Mouse (Mus musculus) mouse embryonic stem cell (cell line): ENCODE results near the gene Cabcoco1.

Source experiments
- in situ Hi-C, 2 experiments: fragments of 300-500 bp; cut with MboI; formaldehyde crosslinking; loops; 1 replicate in 1 of 2; 3 replicates in 1 of 2; pipeline ENCODE4 v1.14.3; 2019 to 2020; ENCODE audit warnings: low sequenced_read_pairs in 2 of 2, low pct_unique_long_range_greater_than_20kb in 1 of 2, mixed read lengths in 1 of 2; ENCODE audit not compliant: unreplicated experiment in 1 of 2

Cabcoco1 gene

DNA sequence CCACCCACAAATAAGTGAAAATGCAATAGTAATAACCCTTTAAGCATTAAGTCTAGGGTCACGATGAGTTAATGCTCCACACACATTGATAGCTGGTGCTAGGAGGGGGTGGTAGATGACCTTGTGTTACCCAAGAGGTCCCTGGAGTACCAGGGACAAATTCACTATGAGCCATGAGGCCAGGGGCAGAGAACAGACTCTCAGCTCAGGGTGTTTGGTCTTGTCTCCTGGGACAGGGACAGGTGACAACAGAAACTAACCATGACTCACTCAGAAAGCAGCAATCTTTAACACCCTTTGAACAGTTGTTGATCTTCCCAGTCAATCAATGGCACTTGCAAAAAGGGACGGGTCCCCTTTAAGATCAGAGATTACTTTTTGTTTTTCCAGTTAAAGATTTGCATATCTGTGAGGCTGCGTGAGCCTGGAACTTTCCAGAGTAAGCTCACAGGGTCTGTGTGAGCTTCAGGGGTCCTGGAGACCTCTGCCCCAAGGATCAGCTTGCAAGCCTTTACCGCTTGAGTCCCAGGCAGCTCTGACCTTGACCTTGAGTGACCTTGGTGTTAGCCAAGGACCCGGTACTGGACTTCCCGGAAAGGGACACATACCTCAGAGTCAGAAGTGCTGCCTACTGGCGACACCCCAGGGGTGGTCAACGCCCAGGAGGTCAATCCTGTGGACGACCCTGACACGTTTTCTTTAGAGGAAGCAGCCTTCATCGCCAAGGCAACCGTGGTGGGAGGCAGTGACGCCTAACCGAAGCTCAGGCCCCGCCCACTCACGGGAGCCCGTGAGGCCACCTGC is at the start of gene Cabcoco1:
Gene Cabcoco1, minus strand, starts transcription at position 758 of the 804 bp plus-strand sequence.
- in situ Hi-C loops = no loop called here

DNA sequence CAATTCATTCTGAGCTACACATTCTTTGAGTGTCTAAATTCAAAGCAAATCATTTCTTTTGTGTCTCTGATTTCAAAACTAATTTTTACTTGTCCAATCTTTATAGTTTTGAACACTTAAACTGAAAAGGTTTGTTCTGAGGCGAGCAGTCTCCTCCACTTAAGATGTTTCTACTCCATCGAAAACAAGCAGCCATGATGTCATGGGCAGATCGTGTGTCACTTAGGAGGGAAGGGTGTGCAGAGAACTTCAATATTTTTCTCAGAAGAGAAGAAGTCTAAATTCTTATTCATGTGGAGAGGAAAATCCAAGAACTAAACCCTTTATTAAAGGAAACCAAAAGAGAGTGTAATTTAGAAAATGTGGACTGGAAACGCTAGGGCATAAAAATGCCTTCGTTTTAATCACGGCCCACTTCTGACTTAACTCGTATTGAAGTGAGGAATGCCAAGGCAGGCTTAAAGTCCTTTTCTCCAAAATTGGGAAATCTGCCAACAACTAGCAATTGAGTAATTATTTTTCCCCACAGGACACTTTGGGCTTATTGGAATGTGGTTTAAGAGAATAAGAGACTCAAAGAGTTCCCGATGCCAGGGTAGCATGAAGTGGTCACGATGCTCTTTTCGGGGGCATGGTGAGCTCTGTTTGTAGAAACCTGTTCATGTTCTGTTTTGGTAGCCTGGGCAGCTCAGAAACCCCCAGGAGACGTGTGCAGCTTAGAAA is 48.0 kb upstream of the Cabcoco1 start:
- in situ Hi-C loops = no loop called here

DNA sequence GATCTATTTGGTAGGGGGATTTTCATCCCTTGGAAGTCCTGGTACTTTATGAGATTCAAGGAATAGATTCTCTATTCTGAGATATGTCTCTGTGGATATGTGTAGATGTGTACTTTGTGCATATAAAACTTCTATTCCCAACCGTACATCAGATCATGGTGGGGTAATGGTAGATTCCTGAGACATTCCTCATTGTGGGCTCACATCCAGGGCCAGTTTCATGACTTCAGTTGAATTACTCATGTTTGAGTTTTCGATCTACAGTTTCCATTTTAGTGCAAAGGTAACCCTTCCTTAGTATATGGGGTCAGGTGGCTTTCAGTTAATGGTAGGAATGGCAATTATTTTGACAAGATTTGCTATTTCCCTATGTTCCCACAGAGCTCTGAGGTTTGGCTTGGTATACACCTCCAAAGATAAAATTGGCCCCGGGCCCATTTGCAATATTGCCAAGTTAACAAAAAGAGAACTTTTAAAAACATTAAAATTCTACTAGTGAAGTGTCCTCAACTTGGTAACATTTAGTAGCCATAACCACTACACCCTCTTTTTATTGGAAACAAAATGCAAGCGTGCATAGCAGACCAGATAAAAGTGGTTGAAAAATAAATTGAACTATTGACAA is 45.8 kb upstream of the Cabcoco1 start:
- in situ Hi-C loops = no loop called here

DNA sequence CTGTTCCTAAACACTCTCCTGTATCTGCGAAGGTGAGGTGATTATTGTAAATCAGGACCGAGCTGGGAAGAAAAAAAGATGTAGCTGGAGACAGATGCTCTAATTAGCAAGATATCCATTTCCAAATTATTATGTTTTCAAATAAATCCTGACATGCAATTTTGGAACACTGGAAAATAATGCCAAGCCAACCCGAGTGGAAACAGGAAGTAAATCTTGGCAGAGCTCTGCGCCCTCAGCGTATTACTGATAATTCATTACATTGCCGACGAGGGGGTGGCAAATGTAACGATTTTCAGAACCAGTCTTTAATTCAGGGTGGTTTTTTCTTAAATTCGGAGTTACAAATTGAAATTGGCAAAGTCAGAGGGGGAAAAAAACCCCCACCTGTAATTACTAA is 35.6 kb upstream of the Cabcoco1 start:
- in situ Hi-C loops = no loop called here

DNA sequence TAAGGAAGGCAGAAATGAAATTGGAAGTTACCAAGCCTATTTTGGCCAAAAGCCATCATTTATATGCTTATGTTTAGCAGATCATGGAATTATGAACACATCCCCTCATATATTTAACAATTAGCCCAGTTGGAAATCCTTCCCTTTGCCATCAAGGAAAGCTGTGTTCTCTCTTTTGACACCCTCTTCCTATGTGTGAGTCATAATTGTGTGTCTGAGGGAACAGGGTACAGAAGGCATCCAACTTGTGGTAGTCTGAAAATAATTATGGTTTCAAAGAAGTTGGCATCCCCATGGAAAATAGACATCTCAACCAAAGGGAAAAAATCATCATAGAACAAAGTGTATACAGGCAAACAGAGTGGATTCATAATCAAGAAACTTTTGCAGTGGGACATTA is 26.5 kb upstream of the Cabcoco1 start:
- in situ Hi-C loops = no loop called here

DNA sequence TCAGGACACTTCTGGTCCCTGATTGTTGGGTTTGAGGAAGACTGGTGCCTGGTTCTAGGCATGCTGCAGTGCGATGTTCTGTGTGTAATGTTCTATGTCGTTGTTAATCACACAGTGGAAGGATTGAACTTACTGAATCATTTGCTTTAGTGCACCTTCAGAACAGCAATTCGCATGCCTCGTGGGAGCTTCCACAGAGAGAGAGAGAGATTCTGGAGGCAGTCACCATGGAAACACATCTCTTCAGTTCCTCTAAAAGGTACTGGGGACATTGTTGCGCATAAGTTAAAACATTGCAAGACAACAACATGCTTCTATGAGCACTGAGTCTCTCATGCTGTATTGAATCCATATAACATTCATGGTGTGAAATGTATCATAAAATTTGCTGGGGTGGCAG is 20.6 kb upstream of the Cabcoco1 start:
- in situ Hi-C loops = no loop called here

DNA sequence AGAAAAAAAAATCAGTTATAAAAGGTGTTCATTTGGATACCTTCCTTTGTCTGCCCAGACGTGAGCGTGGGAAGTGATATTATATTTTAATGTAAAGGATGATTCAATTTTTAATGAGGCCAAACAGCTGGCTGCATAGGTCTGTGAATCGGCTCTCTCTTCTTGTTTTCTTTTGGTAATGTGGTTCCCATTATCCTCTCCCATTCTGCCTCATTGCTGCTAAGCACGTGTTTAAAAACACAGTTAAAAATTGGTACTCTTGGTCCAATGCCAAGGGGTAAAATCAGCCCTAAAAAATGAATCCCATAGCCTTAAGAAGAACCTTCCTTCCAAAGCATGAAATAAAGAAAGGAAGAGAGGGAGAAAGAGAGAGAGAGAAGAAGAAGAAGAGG is 17.1 kb upstream of the Cabcoco1 start:
- in situ Hi-C loops = no loop called here

DNA sequence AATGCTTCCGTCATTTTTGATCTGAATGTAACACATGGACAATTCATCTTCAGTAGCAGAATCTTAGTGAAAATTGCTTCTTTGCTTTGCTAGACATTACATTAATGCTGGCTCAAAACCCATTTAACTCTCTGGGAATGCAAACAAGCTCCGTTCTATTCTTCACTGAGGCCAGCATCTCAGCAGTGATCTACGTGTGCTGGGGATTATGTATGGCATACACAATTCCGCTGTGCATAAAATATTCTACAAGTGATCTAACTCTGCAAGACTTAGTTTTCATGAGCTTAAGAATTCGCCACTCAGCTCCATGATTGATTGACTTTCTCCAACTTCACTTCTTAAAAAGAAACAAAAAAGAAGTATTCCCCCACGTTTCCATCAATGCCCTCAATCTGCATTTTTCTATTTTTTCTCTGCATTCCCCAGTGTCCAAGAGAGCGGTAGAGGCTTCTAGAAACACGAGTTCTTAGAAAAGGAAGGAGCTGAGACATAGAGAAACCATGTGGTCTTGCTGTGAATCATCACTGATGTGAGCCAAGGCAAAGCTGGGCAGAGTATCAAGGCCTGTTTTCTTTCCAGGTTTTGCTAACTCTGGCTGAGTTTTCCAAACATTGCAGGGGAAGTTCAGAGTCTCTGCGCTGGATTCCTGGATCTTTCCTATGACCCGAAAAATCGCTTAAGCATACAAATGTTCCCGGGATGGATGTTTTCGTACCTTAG is 16.6 kb upstream of the Cabcoco1 start:
- in situ Hi-C loops = no loop called here

DNA sequence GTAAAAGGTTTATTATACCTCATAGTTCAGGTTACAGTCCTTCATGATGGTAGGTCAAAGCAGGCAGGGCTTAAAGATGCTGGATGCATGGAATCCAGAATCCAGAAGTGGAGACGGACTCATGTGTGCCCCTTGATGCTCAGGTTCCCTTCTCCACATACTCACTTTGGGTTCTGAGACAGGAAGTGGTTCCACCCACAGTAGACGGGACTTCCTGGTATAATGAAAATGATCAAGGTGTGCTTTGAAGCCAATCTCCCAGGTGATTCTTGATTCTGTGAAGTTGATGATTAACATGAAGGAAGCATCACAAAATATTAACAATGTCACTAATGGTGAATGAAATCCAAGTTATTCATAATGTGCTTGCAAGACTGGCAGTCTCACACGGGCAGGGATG is 12.0 kb upstream of the Cabcoco1 start:
- in situ Hi-C loops = no loop called here

DNA sequence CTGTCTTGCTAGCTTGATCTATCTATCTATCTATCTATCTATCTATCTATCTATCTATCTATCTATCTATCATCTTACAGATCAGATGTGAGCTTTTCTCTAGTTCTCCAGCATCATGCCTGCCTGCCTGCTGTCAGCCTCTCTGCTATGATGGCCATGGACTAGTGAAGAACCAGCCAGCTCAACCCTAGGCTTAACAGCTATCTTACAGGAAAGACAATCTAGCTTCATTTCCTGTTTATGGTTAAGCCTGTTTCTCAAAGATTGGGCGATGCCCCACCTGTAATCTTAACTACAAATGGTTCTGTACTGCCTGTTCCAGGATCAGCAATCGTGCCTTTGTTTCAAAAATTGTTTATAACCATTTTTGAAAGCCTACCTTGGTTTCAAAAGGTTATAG is 10.9 kb upstream of the Cabcoco1 start:
- in situ Hi-C loops = no loop called here

DNA sequence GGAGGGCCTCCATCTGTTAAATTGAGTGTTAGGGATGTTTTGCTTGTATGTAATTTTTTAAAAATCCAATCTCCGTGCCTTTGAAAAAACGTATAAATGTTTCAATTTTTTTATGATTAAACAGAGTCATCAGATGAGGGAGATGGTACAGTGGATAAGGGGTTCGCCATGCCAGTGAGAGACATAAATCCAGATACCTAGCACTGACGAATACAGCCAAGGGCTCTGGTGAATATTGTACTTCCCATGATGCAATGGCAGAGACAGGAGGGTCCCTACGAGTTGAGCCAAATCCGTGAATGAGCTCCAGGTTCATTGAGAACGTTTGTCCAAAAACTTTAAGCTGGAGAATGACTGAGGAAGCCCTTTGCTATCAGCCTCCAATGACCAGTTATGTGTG is 9.6 kb upstream of the Cabcoco1 start:
- in situ Hi-C loops = no loop called here

DNA sequence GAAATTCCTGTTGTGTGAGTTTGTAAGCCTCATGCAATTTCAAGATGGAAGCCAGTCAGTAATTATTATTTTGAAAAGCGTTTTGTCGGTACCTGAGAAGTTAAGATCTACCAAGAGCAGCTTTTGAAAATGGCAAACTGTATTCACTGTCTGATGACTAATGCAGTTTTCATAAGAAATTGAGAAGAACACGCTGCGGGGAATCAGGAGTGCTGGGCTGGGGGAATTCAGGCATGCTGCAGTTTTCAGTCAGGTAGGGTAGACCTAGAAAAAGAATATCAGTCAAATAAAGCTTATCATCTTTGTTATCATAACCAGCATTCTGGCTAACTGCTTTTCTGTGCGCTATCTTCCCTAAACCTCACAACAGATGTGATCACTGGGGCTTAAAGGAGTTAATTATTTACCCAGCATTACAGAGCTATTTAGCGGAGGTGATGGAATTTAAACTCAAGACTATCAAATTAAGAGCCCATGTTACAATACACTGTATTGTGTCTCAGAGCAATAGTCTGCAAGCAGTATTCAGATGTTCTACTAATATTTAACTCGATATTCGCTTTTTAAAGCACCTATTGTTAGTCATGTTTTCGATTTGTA is 9.1 kb upstream of the Cabcoco1 start:
- in situ Hi-C loops = no loop called here

DNA sequence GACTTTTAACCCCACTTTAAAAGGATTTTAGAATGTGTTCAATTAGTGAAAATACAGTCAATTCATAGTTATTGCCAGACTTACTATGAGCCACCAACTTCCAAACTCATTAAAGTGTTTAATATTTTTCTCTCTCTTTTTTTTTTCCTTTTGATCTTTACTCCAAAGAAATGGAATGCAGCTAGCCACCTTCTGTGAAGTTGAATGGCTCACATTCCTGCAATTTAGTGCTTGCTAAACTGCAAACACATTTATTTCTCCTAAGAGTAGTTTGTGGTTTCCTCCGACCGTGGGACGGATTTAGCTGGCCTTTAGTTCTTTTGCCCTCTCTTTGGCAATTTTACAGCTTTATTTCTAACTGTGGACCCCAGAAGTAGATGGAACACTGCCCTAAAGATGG is 1.4 kb upstream of the Cabcoco1 start:
- in situ Hi-C loops = no loop called here

DNA sequence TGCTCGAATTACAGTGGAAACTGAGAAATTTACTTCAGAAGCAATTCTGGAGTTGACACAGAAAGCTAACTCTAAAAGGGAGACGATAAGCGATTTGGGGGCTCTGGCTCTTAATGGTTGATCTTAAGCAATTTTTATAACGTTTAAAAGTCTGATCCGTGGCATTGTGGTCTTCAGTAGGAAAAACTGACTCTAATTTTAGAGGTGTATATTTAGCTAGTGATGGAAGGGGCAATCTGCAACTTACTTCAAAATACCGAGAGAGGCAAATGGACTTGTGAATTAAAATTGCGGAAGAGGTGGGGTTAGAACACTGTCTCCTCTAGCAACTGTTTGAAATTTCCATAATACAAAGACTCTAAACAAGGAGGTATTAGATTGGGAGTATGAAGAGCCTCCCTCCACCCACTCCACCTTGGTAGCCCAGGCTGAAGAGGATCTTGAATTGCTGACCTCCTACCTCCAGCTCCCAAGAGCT is 286 bp upstream of the Cabcoco1 start:
- in situ Hi-C loops = no loop called here

DNA sequence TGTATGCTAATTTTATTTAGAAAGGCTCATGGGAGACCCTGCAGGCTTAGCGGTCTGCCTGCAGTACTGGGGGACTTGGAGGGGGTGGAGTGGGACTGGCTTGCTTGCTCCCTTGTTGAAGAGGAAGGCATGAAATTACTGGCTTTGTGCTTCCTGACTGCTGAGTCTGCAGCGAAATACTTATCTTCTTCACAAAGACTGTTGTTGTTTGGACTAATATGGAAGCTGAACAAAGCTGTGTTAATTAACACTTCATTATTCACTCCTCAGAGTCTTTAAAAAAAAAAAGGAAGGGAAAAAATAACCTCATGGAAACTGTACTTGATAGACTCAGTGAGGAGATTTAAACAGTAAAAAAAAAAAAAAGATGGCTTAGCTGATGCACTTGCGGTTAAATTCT is 1.1 kb downstream of the Cabcoco1 start:
- in situ Hi-C loops = no loop called here

DNA sequence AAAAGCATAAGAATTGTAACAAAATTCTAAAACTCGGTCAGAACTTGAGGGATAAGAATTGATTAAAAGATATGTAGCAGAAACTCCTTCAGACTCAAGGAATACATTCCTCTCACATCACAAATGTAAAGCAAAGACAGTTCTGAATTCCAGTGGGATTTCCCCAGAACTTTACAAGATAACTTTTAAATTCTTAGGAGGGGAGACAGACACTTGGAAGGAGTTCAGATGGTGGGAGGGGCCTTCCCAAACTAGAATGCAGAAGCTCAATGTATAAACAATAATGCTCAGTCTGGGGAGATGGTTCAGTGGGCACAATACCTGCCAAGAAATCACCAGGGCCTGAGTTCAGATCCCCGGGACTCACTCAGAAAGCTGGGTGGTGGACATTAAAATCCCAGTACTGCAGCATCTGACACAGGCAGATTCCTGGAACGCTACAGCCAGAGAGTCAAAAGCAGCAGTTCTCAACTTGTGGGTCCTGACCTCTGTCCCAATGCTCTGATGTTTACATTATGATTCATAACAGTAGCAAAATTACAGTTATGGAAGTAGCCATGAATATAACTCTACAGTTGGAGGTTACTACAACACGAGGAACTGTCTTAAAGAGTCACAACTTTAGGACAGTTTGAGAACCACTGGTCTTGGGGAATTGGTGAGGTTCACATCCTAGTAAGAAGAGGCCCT is 4.3 kb downstream of the Cabcoco1 start:
- in situ Hi-C loops = no loop called here

DNA sequence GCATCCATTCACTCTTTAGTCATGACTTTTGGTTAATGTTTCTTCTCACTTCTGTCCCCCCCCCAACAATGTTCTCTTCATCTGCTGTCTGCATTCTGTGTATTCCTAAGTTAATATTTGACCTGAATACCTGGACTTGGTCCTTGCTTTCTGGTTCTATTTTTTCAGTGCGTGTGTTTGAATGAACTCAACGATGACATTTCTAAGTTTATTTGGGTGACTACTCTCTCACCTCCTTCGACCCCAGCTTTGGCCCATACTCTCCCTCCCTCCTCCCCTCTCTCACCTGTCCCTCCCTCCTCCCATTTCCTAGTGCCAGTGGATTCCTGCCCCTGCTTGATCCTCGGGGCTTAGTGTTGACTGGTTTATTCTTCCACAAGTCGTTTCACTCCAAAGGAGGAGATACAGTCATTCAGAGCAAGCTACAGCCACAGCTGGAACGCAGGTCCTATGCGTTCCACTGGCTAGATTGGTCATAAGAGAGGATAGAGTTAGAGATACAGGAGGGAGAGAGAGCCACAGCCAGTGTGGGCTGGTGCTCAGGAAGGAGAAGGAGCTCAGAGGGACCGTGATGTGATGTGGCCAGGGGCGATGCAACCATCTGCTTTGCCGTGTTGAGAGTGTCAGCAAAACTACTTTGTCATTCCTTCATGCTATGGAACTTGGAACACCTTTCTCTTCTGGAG is 12.2 kb downstream of the Cabcoco1 start:
- in situ Hi-C loops = no loop called here

DNA sequence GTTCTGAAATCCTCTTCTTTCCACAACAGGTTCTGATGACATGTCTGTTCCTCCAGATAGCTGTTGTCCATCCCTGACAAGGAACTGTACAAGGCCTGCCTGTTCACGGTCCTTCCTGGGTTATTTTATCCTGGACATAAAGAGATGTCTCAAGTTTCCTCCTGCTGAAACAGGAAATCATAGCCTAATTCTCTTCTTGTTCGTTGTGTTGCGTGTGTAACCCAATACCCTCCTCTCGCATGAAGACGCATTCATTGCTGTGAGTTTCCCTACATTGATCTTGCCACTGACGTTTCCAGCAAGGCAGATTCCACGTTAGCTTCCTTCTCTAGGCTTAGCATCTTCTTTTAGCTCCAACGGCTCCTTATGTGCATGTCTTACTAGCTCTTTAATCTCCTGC is 12.7 kb downstream of the Cabcoco1 start:
- in situ Hi-C loops = no loop called here
